Mouse (Mus musculus) midbrain, postnatal 0 days (tissue): ENCODE measurements at regions not wholly inside any gene's neighbourhood (a gene's known extent, or its start where the extent isn't known, plus 50 kb on each side); places are given as distances from the start of the nearest gene placed in this dataset.

Experiments
- ATAC-seq: fragments of 200-750 bp; cut with Nextera tagmentation; 2 replicates; pipeline ENCODE4 v1.8.0; 2017; ENCODE audit warnings: moderate number of reproducible peaks, mild to moderate bottlenecking, moderate TSS enrichment, moderate library complexity; ENCODE audit not compliant: low FRiP score
- DNase-seq: peaks from one replicate; pipeline ENCODE4 v3.0.0-alpha.2; 2015; ENCODE audit warnings: low spot score
- H3K27ac ChIP-seq: fragments of 300-500 bp; sonication (generic); 2 replicates; pipeline ENCODE4 v1.5.1; 2014; ENCODE audit warnings: low read depth, mild to moderate bottlenecking, low read length, mixed read lengths
- H3K27me3 ChIP-seq: fragments of 300-500 bp; sonication (generic); 2 replicates; pipeline ENCODE4 v1.6.1; 2014; ENCODE audit warnings: low read length, control low read depth, mixed read lengths; ENCODE audit not compliant: insufficient read depth
- H3K36me3 ChIP-seq: fragments of 300-500 bp; sonication (generic); 2 replicates; pipeline ENCODE4 v1.6.1; 2014; ENCODE audit warnings: low read length, control low read depth, mixed read lengths; ENCODE audit not compliant: insufficient read depth
- H3K4me1 ChIP-seq: fragments of 300-500 bp; sonication (generic); 2 replicates; pipeline ENCODE4 v1.6.1; 2014; ENCODE audit warnings: mild to moderate bottlenecking, control low read depth, antibody characterized with exemption, low read length, mixed read lengths; ENCODE audit not compliant: insufficient read depth
- H3K4me2 ChIP-seq: fragments of 300-500 bp; sonication (generic); 2 replicates; pipeline ENCODE4 v1.6.1; 2014; ENCODE audit warnings: low read depth, mild to moderate bottlenecking, low read length, mixed read lengths; ENCODE audit not compliant: poor library complexity, severe bottlenecking
- H3K4me3 ChIP-seq: fragments of 300-500 bp; sonication (generic); 2 replicates; pipeline ENCODE4 v1.5.1; 2014; ENCODE audit warnings: low read depth, mild to moderate bottlenecking, low read length, moderate library complexity
- H3K9ac ChIP-seq: fragments of 300-500 bp; sonication (generic); replicated peaks from 2 replicates; pipeline ENCODE4 v1.6.1; 2014; ENCODE audit warnings: mild to moderate bottlenecking, low read length, moderate library complexity, mixed read lengths; ENCODE audit not compliant: poor library complexity, severe bottlenecking
- H3K9me3 ChIP-seq: fragments of 300-500 bp; sonication (generic); 2 replicates; pipeline ENCODE4 v1.6.1; 2016; ENCODE audit warnings: low read length, control low read depth
- CTCF ChIP-seq: IDR thresholded peaks from 2 replicates; pipeline ENCODE4 v1.5.1; 2016; ENCODE audit warnings: antibody characterized with exemption, mild to moderate bottlenecking
- WGBS: fragments of 180-500 bp; shearing (Covaris S2); extraction: QIAGEN DNeasy Blood & Tissue Kit; methylation state at CpG from one replicate; pipeline ENCODE4 v1.1.7; 2014; 5-methylcytosine and 5-hydroxymethylcytosine counted together

DNA sequence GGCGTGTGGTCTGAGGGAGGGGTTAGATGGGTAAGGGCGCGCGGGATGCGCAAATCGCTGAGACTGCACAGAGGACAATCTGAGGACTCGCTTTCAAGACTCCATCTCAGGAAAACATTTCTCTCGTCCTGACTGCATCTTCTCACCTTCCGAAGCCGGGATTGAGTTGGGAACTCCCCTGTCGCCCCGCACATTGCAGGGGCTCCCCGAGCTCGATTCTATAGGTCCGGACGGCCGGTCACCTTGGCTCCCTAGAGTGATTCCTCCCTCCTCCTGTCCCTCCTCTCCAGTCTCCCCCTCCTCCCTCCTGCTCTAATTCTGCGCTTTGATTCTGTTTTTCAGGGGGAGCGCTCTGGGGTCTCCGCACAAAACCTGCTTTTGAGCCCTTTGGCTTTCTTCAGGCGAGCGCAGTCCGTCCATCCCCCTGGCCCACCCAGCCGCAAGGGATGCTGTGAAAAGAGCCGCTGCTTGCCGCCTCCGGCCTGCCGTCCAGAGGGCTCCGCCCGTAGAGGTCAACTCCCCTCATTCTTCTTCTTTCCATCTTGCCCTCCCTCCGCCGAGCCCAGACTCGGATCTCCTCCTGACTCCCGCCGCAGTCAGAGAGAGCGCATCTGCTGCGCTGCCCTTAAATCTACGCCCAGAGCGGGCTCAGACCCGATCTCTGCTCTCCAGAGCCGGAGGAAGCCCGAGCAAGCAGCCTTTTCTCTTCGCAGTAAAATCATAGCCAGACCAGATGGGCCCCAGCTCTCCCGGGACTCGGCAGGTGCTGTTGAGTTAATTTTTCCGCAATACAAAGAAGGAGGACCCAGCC, 153.8 kb upstream of the Cypt12 start:
- H3K4me1 ChIP-seq: no peaks in the 10 kb centered on the region
- peak; percentile 63 for ATAC-seq
- 1% methylated on average over 46 of the region's 46 CpGs for WGBS
- H3K27me3 ChIP-seq: no peaks in the 10 kb centered on the region
- H3K9ac ChIP-seq: peak overlapping the region; percentile 97
- no peaks in the 10 kb centered on the region for H3K9me3 ChIP-seq
- peak overlapping the region; percentile 91 for H3K4me2 ChIP-seq
- TF ChIP-seq CTCF: no peak
- H3K27ac ChIP-seq: peak overlapping the region; percentile 98
- peak overlapping the region; percentile 80 for H3K4me3 ChIP-seq
- peak; percentile 75 for DNase-seq
- peaks cover 6% of the 10 kb centered on the region; the same call in 1 of the 2 replicates for H3K36me3 ChIP-seq

DNA sequence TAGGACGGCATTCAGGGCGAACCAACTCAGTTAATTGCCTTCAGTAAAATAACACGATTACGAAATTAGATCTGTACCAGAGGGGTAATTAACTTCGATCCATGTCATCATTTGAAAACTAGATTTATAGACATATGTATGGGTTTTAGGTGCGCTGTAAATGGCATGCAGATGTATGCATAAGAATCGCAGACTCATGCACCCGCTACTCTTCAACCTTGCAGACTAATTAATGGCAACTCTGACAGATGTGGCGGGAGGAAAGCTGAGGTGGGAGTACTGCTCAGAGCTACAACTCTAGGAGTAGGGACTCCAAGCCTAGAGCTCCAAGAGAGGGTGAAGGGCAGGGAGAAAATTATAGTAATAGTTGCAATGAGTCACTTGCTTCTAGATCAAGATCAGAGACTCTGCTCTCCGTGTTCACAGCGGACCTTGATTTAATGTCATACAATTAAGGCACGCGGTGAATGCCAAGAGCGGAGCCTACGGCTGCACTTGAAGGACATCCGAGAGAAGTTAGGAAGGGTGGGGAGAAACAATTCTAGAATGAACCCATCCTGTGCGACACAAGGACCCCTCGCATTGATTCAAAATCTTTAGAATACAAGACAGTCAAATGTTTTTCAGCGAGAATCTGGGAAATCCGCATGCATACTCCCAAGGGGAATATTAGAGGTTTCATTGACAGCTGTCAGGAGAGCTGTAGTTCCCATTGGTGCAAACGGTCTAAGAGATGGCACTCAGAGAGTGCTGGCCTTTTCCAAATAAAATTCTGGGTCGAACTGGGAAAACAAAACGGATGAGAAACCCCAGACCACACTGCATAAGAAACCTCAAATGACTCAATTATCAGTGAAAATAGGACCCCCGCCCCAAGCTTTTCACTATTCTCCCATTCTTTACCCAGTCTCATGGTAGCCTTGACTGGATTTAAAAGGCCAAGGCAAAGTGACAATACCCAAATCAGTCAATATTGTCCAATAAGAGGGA, 152.6 kb upstream of the Cypt12 start:
- peak overlapping the region; percentile 80 for H3K4me3 ChIP-seq
- H3K27ac ChIP-seq: peak overlapping the region; percentile 98
- peak overlapping the region; percentile 97 for H3K9ac ChIP-seq
- no peak for TF ChIP-seq CTCF
- no peak for ATAC-seq
- H3K4me2 ChIP-seq: peak overlapping the region; percentile 91
- peaks cover 6% of the 10 kb centered on the region; the same call in 1 of the 2 replicates for H3K36me3 ChIP-seq
- no peak for DNase-seq
- H3K27me3 ChIP-seq: no peaks in the 10 kb centered on the region
- H3K9me3 ChIP-seq: no peaks in the 10 kb centered on the region
- 14% methylated on average over 24 of the region's 24 CpGs for whole genome bisulfite sequencing
- H3K4me1 ChIP-seq: no peaks in the 10 kb centered on the region

DNA sequence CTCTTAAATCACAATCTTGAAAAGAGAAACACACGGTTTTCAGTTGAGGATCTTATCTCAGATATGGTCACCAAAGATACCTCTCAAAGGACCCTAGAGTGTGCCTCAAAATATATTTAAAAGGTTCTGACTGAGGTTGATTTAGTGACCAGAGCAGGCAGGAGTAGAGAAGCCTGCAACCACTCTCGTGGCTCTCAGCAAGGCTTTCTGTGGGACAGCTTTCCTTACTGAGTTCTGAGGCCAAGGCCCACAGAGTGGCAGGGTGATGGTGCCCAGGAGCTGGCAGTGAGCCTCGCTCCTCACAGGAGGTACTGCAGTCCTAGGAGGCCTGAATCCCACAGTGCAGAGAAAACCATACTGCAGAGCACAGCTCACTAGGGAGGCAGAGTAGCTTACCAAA, 151.4 kb upstream of the Cypt12 start:
- H3K27ac ChIP-seq: peak overlapping the region; percentile 98
- no peaks in the 10 kb centered on the region for H3K9me3 ChIP-seq
- H3K27me3 ChIP-seq: no peaks in the 10 kb centered on the region
- peak overlapping the region; percentile 97 for H3K9ac ChIP-seq
- H3K4me1 ChIP-seq: no peaks in the 10 kb centered on the region
- no peak for DNase-seq
- H3K4me2 ChIP-seq: peak overlapping the region; percentile 91
- H3K4me3 ChIP-seq: peak overlapping the region; percentile 80
- no peak for TF ChIP-seq CTCF
- ATAC-seq: no peak
- peaks cover 6% of the 10 kb centered on the region; the same call in 1 of the 2 replicates for H3K36me3 ChIP-seq
- 9% methylated on average over 3 of the region's 3 CpGs for WGBS

DNA sequence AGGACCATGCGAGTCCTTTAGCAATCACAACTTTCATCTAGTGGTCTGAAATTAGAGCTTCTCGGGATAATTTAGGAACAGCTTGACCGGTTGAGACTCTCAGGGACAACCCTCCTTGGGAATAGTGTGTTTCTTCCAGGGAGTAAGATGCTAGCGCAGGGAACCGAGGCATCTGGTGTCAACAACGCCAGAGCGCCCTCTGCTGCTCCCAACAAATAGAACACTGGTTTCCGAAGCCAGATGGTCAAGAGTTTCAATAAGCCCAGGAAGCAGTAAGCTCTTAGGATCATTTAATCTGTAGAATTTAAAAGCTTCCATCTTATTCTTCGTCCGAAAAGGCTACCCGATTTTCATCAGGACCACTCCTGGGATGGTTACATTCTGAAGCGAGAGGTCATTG, 149.8 kb upstream of the Cypt12 start:
- Histone ChIP-seq H3K4me1 (no peaks in the 10 kb centered on the region), H3K27me3 (no peaks in the 10 kb centered on the region), H3K4me3 (peak overlapping the region; percentile 80), H3K9me3 (no peaks in the 10 kb centered on the region), H3K27ac (peak overlapping the region; percentile 62), H3K36me3 (peaks cover 6% of the 10 kb centered on the region; the same call in 1 of the 2 replicates), H3K4me2 (peak overlapping the region; percentile 91), H3K9ac (peak overlapping the region; percentile 24; the same call in 1 of the 2 replicates)
- peak; percentile 78 for TF ChIP-seq CTCF
- DNase-seq (peak; percentile 93), ATAC-seq (no peak; the same call in 1 of the 2 replicates)
- 7% methylated on average over 12 of the region's 12 CpGs for WGBS

DNA sequence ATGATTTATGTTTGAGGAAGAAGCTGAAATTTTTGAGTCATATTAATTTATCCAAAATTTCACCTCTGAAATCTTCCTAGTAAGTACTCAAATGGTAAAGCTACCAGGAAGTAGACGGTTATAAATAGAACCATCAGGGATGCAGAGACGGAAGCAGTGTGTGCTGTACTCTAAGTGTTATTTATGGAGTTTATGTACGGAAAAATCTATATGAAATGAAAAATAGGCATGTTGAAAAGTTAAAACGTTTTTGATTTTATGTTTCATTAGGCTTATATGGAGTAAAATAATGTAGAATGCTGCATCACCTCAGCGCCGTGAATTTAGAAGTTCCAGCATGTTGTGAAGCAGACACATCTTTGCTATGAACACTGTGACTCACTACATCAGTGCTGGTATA, 149.1 kb upstream of the Cypt12 start:
- WGBS: 23% methylated on average over 6 of the region's 6 CpGs
- H3K4me1 ChIP-seq: no peaks in the 10 kb centered on the region
- no peaks in the 10 kb centered on the region for H3K9me3 ChIP-seq
- H3K9ac ChIP-seq: peak overlapping the region; percentile 39
- ATAC-seq (no peak), DNase-seq (no peak)
- H3K27me3 ChIP-seq: no peaks in the 10 kb centered on the region
- H3K27ac ChIP-seq: peak overlapping the region; percentile 57; the same call in 1 of the 2 replicates
- H3K36me3 ChIP-seq: peaks cover 6% of the 10 kb centered on the region; the same call in 1 of the 2 replicates
- H3K4me3 ChIP-seq: peak overlapping the region; percentile 80
- peak overlapping the region; percentile 91 for H3K4me2 ChIP-seq
- no peak for TF ChIP-seq CTCF
